Mouse (Mus musculus): Measurements from ENCODE around the gene Prkcb. TPM values are rescaled to one million over a fixed set of nuclear protein-coding genes. Genes with fewer than 3 reads are reported as not detected.

Gene Prkcb
- total and polyA plus RNA-seq, 2 experiments from 2014 or later = 196 to 307 TPM

DNA sequence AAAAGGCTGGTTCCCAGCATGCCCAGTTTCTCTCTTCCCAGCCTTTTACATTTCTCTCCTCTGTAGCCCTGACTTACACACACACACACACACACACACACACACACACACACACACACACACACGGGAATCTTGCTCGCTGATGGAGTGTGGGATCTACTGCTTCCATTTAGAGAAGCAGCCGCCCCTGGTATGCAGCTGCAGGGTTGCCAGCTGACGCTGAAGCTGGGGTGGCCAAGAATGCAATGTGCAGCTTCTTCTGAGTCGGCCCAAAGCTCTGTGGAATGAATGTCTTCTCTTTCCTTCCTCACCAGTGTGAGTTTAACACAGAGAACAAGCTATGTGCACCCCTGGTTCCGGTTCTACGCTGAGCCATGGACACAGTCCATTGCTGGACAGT lies 56.1 kb downstream of the Prkcb start:
- TF ChIP-seq CTCF (IDR thresholded peaks at IDR 0.05) = no peak
- 67% methylated on average over 7 of the region's 7 CpGs for WGBS
- Histone ChIP-seq H3K27me3 (ENCODE audit: insufficient read depth, low read length) (no peaks in the 10 kb centered on the region), H3K27ac (ENCODE audit: low read depth, low read length) (no peak overlapping the region), H3K4me3 (ENCODE audit: low read depth, low read length) (no peak overlapping the region), H3K9me3 (ENCODE audit: low read length) (no peaks in the 10 kb centered on the region), H3K36me3 (ENCODE audit: insufficient read depth, low read length) (no peaks in the 10 kb centered on the region), H3K4me2 (ENCODE audit: low read depth, low read length, poor library complexity, severe bottlenecking) (no peak overlapping the region), H3K4me1 (ENCODE audit: insufficient read depth, low read length) (peaks cover 13% of the 10 kb centered on the region; the same call in 1 of the 2 replicates), H3K9ac (replicated peaks; ENCODE audit: low read length, poor library complexity, severe bottlenecking) (no peak overlapping the region)
- DNase-seq (ENCODE audit: low spot score) (no peak), ATAC-seq (ENCODE audit: low FRiP score) (no peak)

GRCm38 (mm10) chr7:122346251-122347242 lies 58.0 kb downstream of the Prkcb start:
- Histone ChIP-seq H3K27ac (ENCODE audit: low read depth, low read length) (no peak overlapping the region), H3K4me2 (ENCODE audit: low read depth, low read length, poor library complexity, severe bottlenecking) (no peak overlapping the region), H3K9me3 (ENCODE audit: low read length) (no peaks in the 10 kb centered on the region), H3K27me3 (ENCODE audit: insufficient read depth, low read length) (no peaks in the 10 kb centered on the region), H3K9ac (replicated peaks; ENCODE audit: low read length, poor library complexity, severe bottlenecking) (no peak overlapping the region), H3K4me1 (ENCODE audit: insufficient read depth, low read length) (peaks cover 13% of the 10 kb centered on the region; the same call in 1 of the 2 replicates), H3K36me3 (ENCODE audit: insufficient read depth, low read length) (no peaks in the 10 kb centered on the region), H3K4me3 (ENCODE audit: low read depth, low read length) (no peak overlapping the region)
- ATAC-seq (ENCODE audit: low FRiP score) (no peak), DNase-seq (ENCODE audit: low spot score) (no peak)
- WGBS = 67% methylated on average over 14 of the region's 14 CpGs
- TF ChIP-seq CTCF (IDR thresholded peaks at IDR 0.05) = no peak

DNA sequence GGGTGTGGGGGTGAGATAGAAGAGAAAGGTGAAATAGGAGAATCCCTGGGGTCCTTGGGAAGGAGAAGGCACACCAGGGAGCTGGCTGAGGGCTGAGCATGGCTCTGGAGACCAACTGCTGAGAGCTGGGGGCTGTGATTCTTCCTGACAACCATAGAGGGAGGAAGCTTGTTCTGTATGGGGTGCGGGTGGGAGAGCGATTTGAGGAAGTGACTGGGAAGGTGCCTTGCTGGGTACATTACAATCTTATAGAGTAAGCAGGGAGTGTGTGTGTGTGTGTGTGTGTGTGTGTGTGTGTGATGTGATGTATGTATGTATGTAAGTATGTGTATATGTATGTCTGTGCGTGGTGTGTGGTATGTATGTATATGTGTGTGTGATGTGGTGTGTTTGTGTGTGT lies 58.9 kb downstream of the Prkcb start:
- peaks cover 13% of the 10 kb centered on the region; the same call in 1 of the 2 replicates for H3K4me1 ChIP-seq (ENCODE audit: insufficient read depth, low read length)
- H3K4me3 ChIP-seq (ENCODE audit: low read depth, low read length) = no peak overlapping the region
- H3K27me3 ChIP-seq (ENCODE audit: insufficient read depth, low read length) = no peaks in the 10 kb centered on the region
- 79% methylated on average over 3 of the region's 3 CpGs for WGBS
- no peak overlapping the region for H3K4me2 ChIP-seq (ENCODE audit: low read depth, low read length, poor library complexity, severe bottlenecking)
- no peak for TF ChIP-seq CTCF (IDR thresholded peaks at IDR 0.05)
- no peak overlapping the region for H3K27ac ChIP-seq (ENCODE audit: low read depth, low read length)
- no peak overlapping the region for H3K9ac ChIP-seq (replicated peaks; ENCODE audit: low read length, poor library complexity, severe bottlenecking)
- no peak for ATAC-seq (ENCODE audit: low FRiP score)
- no peaks in the 10 kb centered on the region for H3K9me3 ChIP-seq (ENCODE audit: low read length)
- no peak for DNase-seq (ENCODE audit: low spot score)
- no peaks in the 10 kb centered on the region for H3K36me3 ChIP-seq (ENCODE audit: insufficient read depth, low read length)

GRCm38 (mm10) chr7:122349961-122350360 lies 61.4 kb downstream of the Prkcb start:
- Histone ChIP-seq H3K4me2 (ENCODE audit: low read depth, low read length, poor library complexity, severe bottlenecking) (no peak overlapping the region), H3K36me3 (ENCODE audit: insufficient read depth, low read length) (no peaks in the 10 kb centered on the region), H3K27me3 (ENCODE audit: insufficient read depth, low read length) (no peaks in the 10 kb centered on the region), H3K27ac (ENCODE audit: low read depth, low read length) (no peak overlapping the region), H3K9me3 (ENCODE audit: low read length) (no peaks in the 10 kb centered on the region), H3K4me1 (ENCODE audit: insufficient read depth, low read length) (peaks cover 9% of the 10 kb centered on the region; the same call in 1 of the 2 replicates), H3K4me3 (ENCODE audit: low read depth, low read length) (no peak overlapping the region), H3K9ac (replicated peaks; ENCODE audit: low read length, poor library complexity, severe bottlenecking) (no peak overlapping the region)
- 88% methylated on average over 5 of the region's 5 CpGs for WGBS
- no peak for TF ChIP-seq CTCF (IDR thresholded peaks at IDR 0.05)
- DNase-seq (ENCODE audit: low spot score) = no peak
- no peak for ATAC-seq (ENCODE audit: low FRiP score)

DNA sequence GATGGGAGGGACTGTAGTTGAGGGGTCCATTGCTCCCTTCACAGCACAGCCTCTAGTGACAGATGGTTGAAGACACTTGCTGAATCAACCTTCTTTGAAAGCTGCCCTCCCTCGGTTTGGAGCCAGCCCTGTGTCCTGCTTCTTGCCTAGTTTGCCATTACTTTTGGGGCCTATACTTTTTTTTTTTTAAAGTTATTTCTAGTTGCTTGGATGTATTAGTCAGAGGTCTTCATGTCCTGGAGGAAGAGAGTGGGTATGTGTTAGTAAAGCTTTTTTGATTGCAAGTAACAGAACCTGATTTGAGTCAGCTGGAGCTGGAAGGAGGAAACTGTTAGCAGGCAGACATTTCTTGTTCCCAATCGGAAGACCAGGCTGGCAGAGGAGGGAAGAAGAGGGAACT lies 62.2 kb downstream of the Prkcb start:
- 87% methylated on average over 2 of the region's 2 CpGs for WGBS
- Histone ChIP-seq H3K9ac (replicated peaks; ENCODE audit: low read length, poor library complexity, severe bottlenecking) (no peak overlapping the region), H3K27me3 (ENCODE audit: insufficient read depth, low read length) (no peaks in the 10 kb centered on the region), H3K27ac (ENCODE audit: low read depth, low read length) (no peak overlapping the region), H3K36me3 (ENCODE audit: insufficient read depth, low read length) (no peaks in the 10 kb centered on the region), H3K9me3 (ENCODE audit: low read length) (no peaks in the 10 kb centered on the region), H3K4me2 (ENCODE audit: low read depth, low read length, poor library complexity, severe bottlenecking) (no peak overlapping the region), H3K4me1 (ENCODE audit: insufficient read depth, low read length) (peaks cover 9% of the 10 kb centered on the region; the same call in 1 of the 2 replicates), H3K4me3 (ENCODE audit: low read depth, low read length) (no peak overlapping the region)
- ATAC-seq (ENCODE audit: low FRiP score) (no peak), DNase-seq (ENCODE audit: low spot score) (no peak)
- TF ChIP-seq CTCF (IDR thresholded peaks at IDR 0.05) = no peak

GRCm38 (mm10) chr7:122351816-122352215 lies 63.3 kb downstream of the Prkcb start:
- TF ChIP-seq CTCF (IDR thresholded peaks at IDR 0.05) = no peak
- 86% methylated on average over 4 of the region's 4 CpGs for WGBS
- H3K4me1 ChIP-seq (ENCODE audit: insufficient read depth, low read length) = peaks cover 3% of the 10 kb centered on the region; the same call in 1 of the 2 replicates
- H3K27ac ChIP-seq (ENCODE audit: low read depth, low read length) = no peak overlapping the region
- no peaks in the 10 kb centered on the region for H3K36me3 ChIP-seq (ENCODE audit: insufficient read depth, low read length)
- no peaks in the 10 kb centered on the region for H3K27me3 ChIP-seq (ENCODE audit: insufficient read depth, low read length)
- DNase-seq (ENCODE audit: low spot score) = no peak
- H3K4me2 ChIP-seq (ENCODE audit: low read depth, low read length, poor library complexity, severe bottlenecking) = no peak overlapping the region
- H3K4me3 ChIP-seq (ENCODE audit: low read depth, low read length) = no peak overlapping the region
- no peak overlapping the region for H3K9ac ChIP-seq (replicated peaks; ENCODE audit: low read length, poor library complexity, severe bottlenecking)
- no peak for ATAC-seq (ENCODE audit: low FRiP score)
- no peaks in the 10 kb centered on the region for H3K9me3 ChIP-seq (ENCODE audit: low read length)

Data from midbrain, postnatal 0 days (tissue).